Mouse (Mus musculus) heart, embryonic 12.5 days (tissue): Measurements from ENCODE around the gene Vmn2r68. TPM values are rescaled to one million over a fixed set of nuclear protein-coding genes. Genes with fewer than 3 reads are reported as not detected.

Experiments
- ATAC-seq: fragments of 200-750 bp; cut with Nextera tagmentation; 2 replicates; pipeline ENCODE4 v1.8.0; 2017; ENCODE audit warnings: moderate TSS enrichment, moderate library complexity; ENCODE audit not compliant: insufficient number of reproducible peaks, low FRiP score
- H3K27ac ChIP-seq: fragments of 300-500 bp; sonication (generic); 2 replicates; pipeline ENCODE4 v1.5.1; 2016; ENCODE audit warnings: mild to moderate bottlenecking, moderate library complexity; ENCODE audit not compliant: poor library complexity, severe bottlenecking
- H3K27me3 ChIP-seq: fragments of 300-500 bp; sonication (generic); replicated peaks from 2 replicates; pipeline ENCODE4 v1.6.1; 2016; ENCODE audit warnings: mild to moderate bottlenecking, moderate library complexity
- H3K36me3 ChIP-seq: fragments of 300-500 bp; sonication (generic); 2 replicates; pipeline ENCODE4 v1.6.1; 2016; ENCODE audit warnings: mild to moderate bottlenecking, moderate library complexity
- H3K4me1 ChIP-seq: fragments of 300-500 bp; sonication (generic); replicated peaks from 2 replicates; pipeline ENCODE4 v1.6.1; 2016; ENCODE audit warnings: mild to moderate bottlenecking
- H3K4me2 ChIP-seq: fragments of 300-500 bp; sonication (generic); 2 replicates; pipeline ENCODE4 v1.6.1; 2016; ENCODE audit warnings: mild to moderate bottlenecking, moderate library complexity
- H3K4me3 ChIP-seq: fragments of 300-500 bp; sonication (generic); 2 replicates; pipeline ENCODE4 v1.5.1; 2016; ENCODE audit warnings: mild to moderate bottlenecking
- H3K9ac ChIP-seq: fragments of 300-500 bp; sonication (generic); 2 replicates; pipeline ENCODE4 v1.6.1; 2016; ENCODE audit warnings: mild to moderate bottlenecking, moderate library complexity
- H3K9me3 ChIP-seq: fragments of 300-500 bp; sonication (generic); replicated peaks from 2 replicates; pipeline ENCODE4 v1.6.1; 2016; ENCODE audit warnings: mild to moderate bottlenecking, moderate library complexity
- polyA plus RNA-seq: library from polyadenylated mRNA; unstranded; fragments of >200 nt; fragmentation: Nextera tagmentation; extraction: Ambion mirVana; gene quantifications from 2 replicates; pipeline ENCODE4 v1.2.1, GENCODE M21; 2016

Gene Vmn2r68
- not detected in 2 replicates for polyA plus RNA-seq

DNA sequence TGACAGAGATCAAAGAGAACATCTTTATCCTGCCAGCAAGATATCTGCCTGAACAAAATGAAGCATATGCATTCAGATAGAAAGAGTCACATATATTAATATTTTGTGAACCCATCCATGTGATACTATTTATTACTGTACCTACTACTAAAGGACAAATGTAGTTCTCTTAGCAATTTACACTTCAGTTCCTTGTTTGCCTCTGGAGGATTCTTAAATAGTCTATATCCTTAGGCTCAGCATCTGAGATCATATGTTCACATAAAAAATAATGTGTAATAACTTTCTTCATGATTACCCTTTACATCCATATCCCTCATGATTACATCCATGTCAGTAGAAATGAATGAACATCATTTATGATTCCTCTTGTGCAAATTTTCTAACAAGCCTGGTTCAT, at the start of gene Vmn2r68:
TSS of gene Vmn2r68 (minus strand) at position 101 of the 400 bp plus-strand sequence.
- no peak within 1 kb of the TSS for H3K4me3 ChIP-seq
- H3K9me3 ChIP-seq = no peaks in the 10 kb centered on the region
- H3K27me3 ChIP-seq = no peaks in the 10 kb centered on the region
- H3K36me3 ChIP-seq = no peaks in the 10 kb centered on the region
- no peak for ATAC-seq
- H3K4me2 ChIP-seq = no peak within 1 kb of the TSS
- H3K27ac ChIP-seq = no peak within 1 kb of the TSS
- no peaks in the 10 kb centered on the region for H3K4me1 ChIP-seq
- no peak within 1 kb of the TSS for H3K9ac ChIP-seq

Other genes starting within 250 kb of the Vmn2r68 start
- gene Vmn2r66, start 225.5 kb downstream of the Vmn2r68 start, polyA plus RNA-seq = not detected in 2 replicates
- not detected in 2 replicates for gene Vmn2r67, start 81.8 kb downstream of the Vmn2r68 start, polyA plus RNA-seq
- not detected in 2 replicates for gene Vmn2r69, start 178.1 kb upstream of the Vmn2r68 start, polyA plus RNA-seq